Mouse (Mus musculus) bone marrow, adult 2 months (tissue): ENCODE measurements around the gene Smyd5.

Experiments
- CTCF ChIP-seq: fragments of 200-500 bp; IDR thresholded peaks from 2 replicates; pipeline ENCODE4 v1.5.1; 2011; ENCODE audit warnings: low read length, control low read depth; ENCODE audit not compliant: control insufficient read depth, insufficient read depth
- POLR2A ChIP-seq: fragments of 200-500 bp; IDR thresholded peaks from 2 replicates; pipeline ENCODE4 v1.6.1; 2011; ENCODE audit warnings: low read depth, mild to moderate bottlenecking, control low read depth, low read length, borderline replicate concordance; ENCODE audit not compliant: control insufficient read depth

GRCm38 (mm10) chr6:85391803-85392202 lies 40.0 kb upstream of the Smyd5 start:
- TF ChIP-seq POLR2A (no peak), CTCF (peak; percentile 68)
